Mouse (Mus musculus) heart, embryonic 11.5 days (tissue): ENCODE results near the gene Fbxl16. TPM values are rescaled to one million over a fixed set of nuclear protein-coding genes. Genes with fewer than 3 reads are reported as not detected.
A peak's percentile ranks its signal among the peaks of the same experiment; 100 is the strongest.

Source experiments
- ATAC-seq: fragments of 200-750 bp; cut with Nextera tagmentation; replicated peaks from 2 replicates; pipeline ENCODE4 v1.8.0; 2017; ENCODE audit warnings: moderate library complexity; ENCODE audit not compliant: insufficient number of reproducible peaks, low FRiP score, low TSS enrichment
- H3K27ac ChIP-seq: fragments of 300-500 bp; sonication (generic); 2 replicates; pipeline ENCODE4 v1.5.1; 2014; ENCODE audit warnings: mild to moderate bottlenecking, low read depth, low read length
- H3K27me3 ChIP-seq: fragments of 300-500 bp; sonication (generic); 2 replicates; pipeline ENCODE4 v1.6.1; 2014; ENCODE audit warnings: mild to moderate bottlenecking, low read length, mixed read lengths; ENCODE audit not compliant: control insufficient read depth, insufficient read depth
- H3K36me3 ChIP-seq: fragments of 300-500 bp; sonication (generic); 2 replicates; pipeline ENCODE4 v1.6.1; 2014; ENCODE audit warnings: mild to moderate bottlenecking, low read length, moderate library complexity, mixed read lengths; ENCODE audit not compliant: control insufficient read depth, insufficient read depth
- H3K4me1 ChIP-seq: fragments of 300-500 bp; sonication (generic); 2 replicates; pipeline ENCODE4 v1.6.1; 2014; ENCODE audit warnings: low read length; ENCODE audit not compliant: control insufficient read depth, insufficient read depth
- H3K4me2 ChIP-seq: fragments of 300-500 bp; sonication (generic); 2 replicates; pipeline ENCODE4 v1.6.1; 2014; ENCODE audit warnings: mild to moderate bottlenecking, moderate library complexity
- H3K4me3 ChIP-seq: fragments of 300-500 bp; sonication (generic); 2 replicates; pipeline ENCODE4 v1.5.1; 2014; ENCODE audit warnings: low read depth, low read length
- H3K9ac ChIP-seq: fragments of 300-500 bp; sonication (generic); 2 replicates; pipeline ENCODE4 v1.6.1; 2014; ENCODE audit warnings: mild to moderate bottlenecking, low read depth, low read length, moderate library complexity
- H3K9me3 ChIP-seq: fragments of 300-500 bp; sonication (generic); replicated peaks from 2 replicates; pipeline ENCODE4 v1.6.1; 2016; ENCODE audit warnings: low read length; ENCODE audit not compliant: control insufficient read depth
- WGBS: fragments of 180-500 bp; shearing (Covaris S2); extraction: QIAGEN DNeasy Blood & Tissue Kit; methylation state at CpG from one replicate; pipeline ENCODE4 v1.1.7; 2014; ENCODE audit not compliant: insufficient replicate concordance; 5-methylcytosine and 5-hydroxymethylcytosine counted together
- polyA plus RNA-seq: library from polyadenylated mRNA; unstranded; fragments of >200 nt; fragmentation: Nextera tagmentation; extraction: Ambion mirVana; gene quantifications from 2 replicates; pipeline ENCODE4 v1.2.1, GENCODE M21; 2014

The Fbxl16 gene
- polyA plus RNA-seq, 1 experiment from 2014 or later: 1.1 TPM

- Histone ChIP-seq H3K9me3 (no peaks in the 10 kb centered on the region), H3K27ac (no peak overlapping the region), H3K36me3 (no peaks in the 10 kb centered on the region), H3K9ac (no peak overlapping the region), H3K4me1 (peaks cover 8% of the 10 kb centered on the region), H3K27me3 (peaks cover 63% of the 10 kb centered on the region), H3K4me2 (peak overlapping the region; percentile 35), H3K4me3 (peak overlapping the region; percentile 12)
- ATAC-seq: 0 out of 2 replicates have a peak, but pooled peaks have one; percentile 26
- WGBS: 6% methylated on average over 46 of the region's 46 CpGs
Observed at GRCm38 (mm10) chr17:25818851-25819780, 10.2 kb downstream of the Fbxl16 start.

GRCm38 (mm10) chr17:25823452-25823851 is 14.6 kb downstream of the Fbxl16 start, which contains the start of gene Wdr24:
Wdr24 (plus strand) TSS chr17:25823627.
- H3K27ac ChIP-seq: peak within 1 kb of the TSS; percentile 35; the same call in 1 of the 2 replicates
- peaks cover 11% of the 10 kb centered on the region for H3K36me3 ChIP-seq
- H3K9ac ChIP-seq: peak within 1 kb of the TSS; percentile 83
- peaks cover 33% of the 10 kb centered on the region for H3K27me3 ChIP-seq
- no peak for ATAC-seq
- WGBS: under 1% methylated on average over 18 of the region's 18 CpGs
- no peaks in the 10 kb centered on the region for H3K9me3 ChIP-seq
- peaks cover 21% of the 10 kb centered on the region for H3K4me1 ChIP-seq
- H3K4me2 ChIP-seq: peak within 1 kb of the TSS; percentile 97
- peak within 1 kb of the TSS; percentile 70 for H3K4me3 ChIP-seq

GRCm38 (mm10) chr17:25824362-25825142 is 15.7 kb downstream of the Fbxl16 start:
- no peak for ATAC-seq
- Histone ChIP-seq H3K9me3 (no peaks in the 10 kb centered on the region), H3K4me1 (peaks cover 21% of the 10 kb centered on the region), H3K4me3 (peak overlapping the region; percentile 70), H3K36me3 (peaks cover 11% of the 10 kb centered on the region), H3K27me3 (peaks cover 22% of the 10 kb centered on the region), H3K4me2 (peak overlapping the region; percentile 97), H3K27ac (no peak overlapping the region), H3K9ac (0 out of 2 replicates have a peak overlapping the region, but pooled peaks have one; percentile 12)
- 58% methylated on average over 17 of the region's 17 CpGs for WGBS

GRCm38 (mm10) chr17:25825311-25825710 is 16.4 kb downstream of the Fbxl16 start:
- no peak for ATAC-seq
- no peaks in the 10 kb centered on the region for H3K9me3 ChIP-seq
- peak overlapping the region; percentile 70; the same call in 1 of the 2 replicates for H3K4me3 ChIP-seq
- WGBS: 85% methylated on average over 6 of the region's 6 CpGs
- peaks cover 16% of the 10 kb centered on the region for H3K36me3 ChIP-seq
- H3K9ac ChIP-seq: no peak overlapping the region
- no peak overlapping the region for H3K27ac ChIP-seq
- peaks cover 28% of the 10 kb centered on the region for H3K4me1 ChIP-seq
- H3K27me3 ChIP-seq: peaks cover 15% of the 10 kb centered on the region
- peak overlapping the region; percentile 97 for H3K4me2 ChIP-seq

GRCm38 (mm10) chr17:25825984-25826570 is 17.2 kb downstream of the Fbxl16 start:
- WGBS: 93% methylated on average over 27 of the region's 27 CpGs
- no peak overlapping the region for H3K9ac ChIP-seq
- H3K27me3 ChIP-seq: peaks cover 10% of the 10 kb centered on the region
- H3K9me3 ChIP-seq: no peaks in the 10 kb centered on the region
- no peak overlapping the region for H3K4me3 ChIP-seq
- no peak overlapping the region for H3K27ac ChIP-seq
- H3K4me2 ChIP-seq: no peak overlapping the region
- peaks cover 34% of the 10 kb centered on the region for H3K4me1 ChIP-seq
- H3K36me3 ChIP-seq: peaks cover 23% of the 10 kb centered on the region
- no peak for ATAC-seq

GRCm38 (mm10) chr17:25827011-25827410 is 18.1 kb downstream of the Fbxl16 start:
- no peak overlapping the region for H3K4me2 ChIP-seq
- H3K4me3 ChIP-seq: peak overlapping the region; percentile 2; the same call in 1 of the 2 replicates
- no peak overlapping the region for H3K27ac ChIP-seq
- no peak for ATAC-seq
- H3K4me1 ChIP-seq: peaks cover 43% of the 10 kb centered on the region
- WGBS: 93% methylated on average over 13 of the region's 13 CpGs
- H3K9ac ChIP-seq: no peak overlapping the region
- peaks cover 27% of the 10 kb centered on the region for H3K36me3 ChIP-seq
- H3K27me3 ChIP-seq: peaks cover 5% of the 10 kb centered on the region; the same call in 1 of the 2 replicates
- H3K9me3 ChIP-seq: no peaks in the 10 kb centered on the region

GRCm38 (mm10) chr17:25827546-25828222 is 18.8 kb downstream of the Fbxl16 start:
- Histone ChIP-seq H3K9me3 (no peaks in the 10 kb centered on the region), H3K4me1 (peaks cover 45% of the 10 kb centered on the region), H3K4me2 (no peak overlapping the region; the same call in 1 of the 2 replicates), H3K27me3 (0 out of 2 replicates have a peak, but pooled peaks cover 1% of the 10 kb centered on the region), H3K4me3 (peak overlapping the region; percentile 69; the same call in 1 of the 2 replicates), H3K27ac (no peak overlapping the region), H3K9ac (no peak overlapping the region), H3K36me3 (peaks cover 27% of the 10 kb centered on the region)
- 94% methylated on average over 22 of the region's 22 CpGs for WGBS
- no peak for ATAC-seq
